Mouse (Mus musculus): ENCODE measurements around the gene Lrrc27.
A peak's percentile ranks its signal among the peaks of the same experiment; 100 is the strongest.

Lrrc27 gene

DNA sequence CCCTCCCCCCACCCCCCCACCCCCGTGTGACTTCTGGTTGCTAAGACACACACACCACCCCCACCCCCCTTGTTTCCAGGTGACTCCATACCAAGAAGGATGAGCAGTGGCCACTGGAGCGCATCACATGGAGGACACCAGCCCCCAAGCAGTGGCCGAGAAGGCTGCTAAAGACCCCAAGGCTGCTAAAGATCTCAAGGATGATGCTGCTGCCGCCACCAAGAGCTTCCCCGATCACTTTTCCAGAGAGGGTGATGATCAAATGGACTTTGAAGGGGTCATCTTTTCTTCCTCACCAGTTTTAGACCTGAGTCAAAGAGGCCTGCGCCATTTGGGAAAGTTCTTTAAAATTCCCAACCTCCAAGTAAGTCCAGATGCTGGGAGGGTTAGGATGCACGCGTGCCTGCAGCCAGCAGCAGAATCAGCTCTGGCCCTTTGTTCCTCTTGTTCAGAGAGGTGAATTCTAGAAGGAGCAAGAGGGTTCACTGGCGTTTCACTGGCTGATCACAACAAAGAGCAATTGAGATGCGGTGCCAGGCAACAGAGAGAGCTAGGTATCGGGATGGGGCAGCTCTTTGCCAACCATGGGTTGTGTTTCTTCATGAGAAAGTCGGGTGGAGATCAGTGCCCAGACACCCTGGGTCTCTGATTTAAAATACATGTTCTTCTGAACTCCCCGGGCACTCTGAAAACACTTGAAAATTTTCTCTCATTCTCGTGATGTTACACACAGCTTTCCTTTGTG is 2.0 kb downstream of the Lrrc27 start:
- DNase-seq (ENCODE audit: low spot score): no peak

DNA sequence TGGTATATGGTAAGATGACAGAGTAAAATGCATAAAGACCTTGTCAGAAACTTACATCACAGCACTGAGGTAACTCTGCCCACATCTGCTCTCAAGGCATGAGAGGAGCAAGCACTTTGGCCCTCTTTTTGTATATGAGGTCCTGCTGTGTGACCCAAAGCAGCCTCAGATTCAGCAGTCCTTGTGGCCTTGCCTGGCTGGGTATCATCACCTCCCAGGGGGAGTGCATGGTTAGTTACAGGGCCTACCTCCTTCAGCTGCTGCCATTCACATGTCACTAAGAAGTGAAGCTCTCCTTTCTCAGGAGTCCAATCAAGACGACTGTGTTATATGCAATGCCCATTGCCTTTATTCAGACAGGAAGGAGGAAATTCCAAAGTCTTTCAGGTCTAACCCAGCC is 2.7 kb downstream of the Lrrc27 start:
- no peak for DNase-seq (ENCODE audit: low spot score)

DNA sequence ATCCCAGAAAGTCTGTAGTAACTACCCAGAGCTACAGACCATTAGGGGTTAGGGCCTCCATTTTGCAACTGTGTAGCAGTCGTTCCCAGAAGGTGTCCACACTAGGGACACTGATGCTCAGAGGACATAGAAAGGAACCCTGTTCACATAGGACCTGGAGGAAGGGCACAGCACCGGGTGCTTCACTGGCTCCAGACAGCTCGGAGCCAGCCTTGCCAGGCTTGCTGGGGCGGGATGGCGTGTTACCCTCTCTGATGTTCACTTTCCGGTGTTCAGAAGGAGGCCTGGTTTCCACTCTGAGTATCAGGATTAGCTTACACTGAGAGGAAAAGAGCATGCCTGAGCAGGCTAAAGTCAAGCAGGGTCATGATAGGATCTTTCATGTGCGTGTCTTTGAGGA is 3.2 kb downstream of the Lrrc27 start:
- DNase-seq (ENCODE audit: low spot score): no peak

DNA sequence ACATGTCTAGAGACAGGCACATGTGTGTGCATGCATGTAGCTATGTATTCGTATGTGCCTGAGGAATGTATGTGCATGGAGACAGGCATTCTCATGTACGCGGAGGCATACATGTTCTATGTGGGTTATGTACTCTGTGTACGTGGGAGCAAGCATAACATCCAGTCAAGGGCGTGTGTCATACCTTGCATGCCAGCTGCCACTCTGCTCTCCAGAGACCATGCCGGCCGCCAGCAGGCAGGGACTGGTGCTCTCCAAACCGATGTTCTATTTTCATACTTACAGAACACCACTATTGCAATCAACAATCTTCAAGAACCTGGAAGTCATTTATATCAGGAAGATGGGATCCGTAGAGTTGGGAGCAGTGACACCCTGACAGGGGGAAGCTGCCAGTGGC is 3.7 kb downstream of the Lrrc27 start:
- no peak for DNase-seq (ENCODE audit: low spot score)

DNA sequence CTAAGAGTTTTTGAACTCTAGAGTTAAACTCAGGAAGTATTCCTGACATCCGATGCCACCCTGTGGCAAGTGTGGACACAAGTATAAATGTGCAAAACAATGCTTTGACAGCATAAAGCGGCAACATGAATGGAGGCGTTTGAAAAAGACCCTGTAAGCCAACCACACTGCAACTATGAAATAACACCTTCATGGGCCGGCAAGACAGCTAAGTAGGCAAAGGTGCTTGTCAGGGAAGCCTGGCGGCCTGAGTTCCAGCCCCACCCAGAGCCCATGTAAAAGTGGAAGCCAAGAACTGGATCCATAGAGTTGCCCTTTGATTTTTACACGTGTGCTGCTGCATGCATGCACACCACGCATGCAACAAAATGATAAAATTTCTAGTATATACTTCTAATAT is 4.3 kb downstream of the Lrrc27 start:
- DNase-seq (ENCODE audit: low spot score): no peak

DNA sequence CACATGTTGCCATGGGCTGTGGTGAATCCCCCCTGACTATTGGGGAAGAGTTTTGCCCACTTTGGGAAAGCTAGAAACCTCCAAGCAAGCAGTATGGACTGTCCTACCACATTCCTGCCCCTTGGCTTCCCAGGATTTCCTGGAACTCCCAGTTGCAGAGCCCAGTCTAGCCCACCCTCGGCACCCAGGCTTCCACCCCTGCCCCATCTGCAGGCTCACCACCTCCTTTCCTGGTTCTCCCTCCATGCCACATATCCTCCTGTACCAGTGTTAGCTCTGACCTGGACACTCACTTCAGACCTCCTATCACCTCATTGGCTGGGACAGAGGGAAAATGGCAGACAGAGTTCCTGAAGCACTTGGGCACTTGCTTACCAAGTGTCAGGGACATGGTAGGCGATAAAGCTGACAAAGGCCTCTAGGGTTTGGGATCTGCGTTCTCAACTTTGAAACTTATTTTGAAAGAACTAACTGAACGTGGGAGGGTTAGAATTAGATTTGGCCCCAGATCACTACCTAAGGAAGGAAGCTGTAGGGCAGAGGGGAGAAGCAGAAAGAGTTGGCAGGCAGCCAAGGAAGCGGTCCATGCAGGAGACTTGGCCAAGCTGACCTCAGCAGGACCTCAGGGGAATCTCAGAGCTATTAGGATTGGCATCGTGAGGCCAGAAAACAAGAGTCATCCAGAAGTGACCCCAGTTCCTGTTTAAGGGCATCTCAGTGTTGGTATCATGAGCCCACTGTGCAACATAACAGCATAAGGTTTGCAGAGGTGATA is 6.0 kb downstream of the Lrrc27 start:
- no peak for DNase-seq (ENCODE audit: low spot score)

DNA sequence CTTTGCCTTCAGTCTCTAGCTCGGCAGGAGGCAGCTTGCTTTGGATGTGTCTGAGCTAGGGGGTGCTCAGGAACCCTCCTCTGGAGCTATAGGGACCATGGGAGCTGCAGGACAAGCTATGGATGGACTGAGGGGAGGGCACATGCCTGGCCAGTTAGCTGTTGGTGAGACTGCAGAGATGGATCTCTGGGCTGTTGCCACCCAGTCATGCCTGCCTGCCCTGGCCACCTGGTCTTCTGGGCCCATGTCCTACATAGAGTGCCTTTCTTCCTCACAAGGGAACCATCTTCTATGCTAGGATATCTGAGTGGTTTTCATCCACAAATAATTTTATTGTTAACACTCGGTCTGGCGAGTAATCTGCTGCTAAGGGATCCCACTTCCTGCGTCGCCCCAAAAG is 6.7 kb downstream of the Lrrc27 start:
- DNase-seq (ENCODE audit: low spot score): no peak

DNA sequence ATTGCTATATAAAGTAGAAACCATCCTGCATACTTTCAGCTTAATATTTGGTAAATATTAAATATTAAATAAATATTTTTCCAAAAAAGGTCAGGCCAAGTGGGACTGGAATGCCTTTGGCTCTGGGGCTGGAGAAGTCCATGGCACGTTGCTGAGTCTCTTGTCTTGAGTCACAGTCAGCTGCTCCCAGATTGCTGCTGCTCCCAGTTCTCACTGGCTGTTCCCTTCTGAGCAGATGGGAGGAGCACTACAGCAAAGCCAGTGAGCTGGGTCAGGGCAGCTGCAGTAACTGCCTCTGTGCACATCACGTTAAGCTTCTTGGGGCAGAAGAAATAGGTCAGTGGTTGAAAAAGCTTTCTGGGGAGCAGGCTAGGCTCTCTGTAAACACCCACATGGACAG is 7.5 kb downstream of the Lrrc27 start:
- no peak for DNase-seq (ENCODE audit: low spot score)

DNA sequence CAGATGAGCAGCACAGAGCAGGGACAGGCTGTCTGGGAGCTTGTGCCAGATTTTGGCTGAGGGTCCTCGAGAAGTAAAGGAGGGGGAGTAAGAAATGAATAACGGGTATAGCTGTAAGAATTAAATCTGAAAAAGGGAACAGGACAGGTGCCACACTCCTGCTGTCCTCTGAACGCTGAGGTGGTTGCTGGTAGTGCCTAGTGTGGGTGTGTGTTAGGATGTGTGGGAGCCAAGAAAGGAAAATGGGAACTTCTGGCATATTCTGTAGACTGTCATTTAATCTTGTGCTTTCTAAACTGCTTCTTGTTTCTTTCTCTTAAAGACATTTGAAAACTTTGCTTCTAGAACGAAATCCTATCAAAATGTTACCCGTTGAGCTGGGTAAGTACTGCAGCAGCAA is 8.3 kb downstream of the Lrrc27 start:
- no peak for DNase-seq (ENCODE audit: low spot score)

DNA sequence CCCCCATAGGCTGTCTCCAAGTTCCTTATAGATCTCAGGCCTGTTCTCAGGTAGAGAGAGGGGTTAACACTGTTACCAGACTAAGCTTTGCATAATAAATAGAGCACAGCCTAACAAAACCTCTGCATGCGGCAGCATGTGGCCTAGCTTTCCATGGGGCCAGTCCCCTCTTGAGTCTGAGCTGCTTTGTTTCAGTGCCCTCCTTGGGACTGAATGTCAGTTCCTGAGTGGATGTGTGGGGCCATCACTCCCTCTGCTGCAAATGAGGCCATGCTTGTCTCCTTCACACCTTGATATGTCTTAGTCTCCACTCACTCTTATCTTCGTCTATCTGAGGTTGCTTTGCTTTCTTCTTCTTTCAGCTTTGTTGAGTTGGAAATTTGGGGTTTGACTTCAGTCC is 9.1 kb downstream of the Lrrc27 start:
- DNase-seq (ENCODE audit: low spot score): no peak

DNA sequence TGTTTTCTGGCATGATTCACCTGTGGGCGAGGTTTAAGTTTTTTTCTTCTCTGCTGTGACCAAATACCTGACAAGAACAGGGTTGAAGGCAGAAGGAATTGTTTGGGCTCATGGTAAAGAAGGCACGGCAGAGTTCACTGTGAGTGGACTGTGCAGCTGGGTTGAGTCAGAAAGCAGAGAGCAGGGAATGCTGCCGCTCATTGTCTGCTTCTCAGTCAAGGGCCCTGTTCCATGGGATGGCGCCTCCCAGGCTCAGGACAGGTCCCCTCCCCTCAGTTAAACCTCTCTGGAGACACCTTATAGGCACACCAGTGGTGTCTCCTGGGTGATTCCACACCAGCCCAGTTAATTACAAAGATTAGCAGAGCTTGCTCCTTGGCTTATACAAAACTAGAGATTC is 9.6 kb downstream of the Lrrc27 start:
- no peak for DNase-seq (ENCODE audit: low spot score)

DNA sequence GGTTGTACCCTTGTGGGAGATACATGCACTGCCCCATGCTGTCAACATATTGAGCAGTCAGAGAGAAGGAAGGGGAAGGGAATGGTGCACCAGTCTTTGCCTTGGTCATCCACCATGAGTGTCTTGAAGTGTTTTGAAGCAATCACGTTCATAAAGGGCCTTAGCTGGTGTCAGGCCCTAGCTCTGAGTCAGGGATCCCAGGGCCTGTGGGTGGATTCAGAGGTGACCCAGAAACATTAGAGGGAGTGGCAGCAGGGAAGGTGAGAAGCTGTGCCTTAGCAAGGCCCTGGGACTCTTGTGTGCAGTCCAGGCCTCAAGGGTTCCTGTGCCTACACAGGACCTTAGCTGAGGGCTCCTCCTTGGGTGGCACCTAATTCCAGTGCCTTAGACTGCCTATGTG is 11.3 kb downstream of the Lrrc27 start:
- DNase-seq (ENCODE audit: low spot score): no peak

DNA sequence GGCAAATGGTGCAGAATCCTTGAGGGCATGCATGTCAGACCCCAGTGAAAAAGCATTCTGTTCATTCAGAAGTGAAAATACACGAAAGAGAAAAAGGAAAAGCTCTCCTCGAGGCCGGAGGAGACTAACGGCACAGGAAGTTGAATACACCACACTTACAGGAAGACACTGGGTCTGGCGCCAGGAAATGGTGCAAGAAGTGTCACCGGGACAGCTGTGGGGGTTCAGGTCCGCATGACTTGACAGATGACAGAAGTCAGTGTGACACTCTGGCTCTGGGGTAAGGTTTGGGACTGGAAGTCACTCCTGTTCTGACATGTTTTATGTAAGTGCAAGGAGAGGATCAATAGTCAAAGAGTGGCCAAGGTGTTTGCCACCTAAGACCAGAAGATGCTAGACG is 11.9 kb downstream of the Lrrc27 start:
- DNase-seq (ENCODE audit: low spot score): peak; percentile 49

DNA sequence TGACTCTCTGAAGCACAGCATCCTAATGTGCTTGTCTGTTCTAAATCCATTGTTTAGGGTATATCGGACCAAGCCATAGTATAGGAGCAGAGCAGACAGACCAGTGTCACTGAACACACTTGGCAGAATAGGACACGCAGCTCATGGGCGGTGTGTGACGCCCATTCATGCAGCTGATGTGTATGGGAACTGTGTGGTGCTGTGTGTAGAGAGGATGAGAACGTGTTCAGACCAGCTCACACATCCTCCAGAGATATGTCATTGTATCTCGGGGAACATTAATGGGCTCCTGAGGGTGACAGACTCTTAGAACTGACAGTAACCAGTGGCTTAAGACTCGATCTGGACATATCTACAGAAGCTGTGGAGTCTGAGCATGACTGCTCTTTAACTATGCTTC is 13.6 kb downstream of the Lrrc27 start:
- DNase-seq (ENCODE audit: low spot score): no peak

DNA sequence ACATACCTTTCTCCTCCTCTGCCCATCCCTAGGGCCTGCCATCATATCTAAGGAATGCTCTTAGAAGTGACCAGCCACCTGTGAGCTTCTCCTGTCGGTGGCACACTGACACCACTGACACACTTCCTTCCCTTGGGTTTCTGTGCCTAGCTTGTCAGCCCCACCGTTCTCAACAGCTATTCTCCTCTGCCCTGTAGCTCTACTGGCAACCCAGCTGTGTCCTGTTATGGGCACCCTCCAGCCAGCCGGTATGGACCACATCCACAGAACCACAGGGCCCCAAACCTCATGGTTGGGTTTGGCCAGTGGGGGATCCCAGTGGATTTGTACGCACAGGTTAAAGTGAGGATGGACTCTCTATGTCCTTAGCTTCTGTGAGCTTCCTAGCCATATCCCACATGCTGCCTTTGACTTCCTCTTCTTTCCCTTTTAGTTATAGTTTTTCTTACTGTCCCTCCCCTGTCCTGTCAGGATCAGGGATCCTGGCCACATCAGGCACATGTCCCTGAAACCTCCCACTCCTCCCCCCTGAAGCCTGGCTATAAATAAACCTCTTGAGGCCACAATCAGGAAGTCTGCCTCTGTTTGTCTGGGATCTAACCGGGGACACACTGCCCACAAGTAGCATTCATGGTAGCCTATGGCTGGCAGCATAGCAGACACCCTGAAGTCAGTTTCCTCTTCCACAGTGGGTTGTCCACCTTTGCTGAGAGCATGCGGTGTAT is 15.8 kb downstream of the Lrrc27 start:
- no peak for DNase-seq (ENCODE audit: low spot score)

DNA sequence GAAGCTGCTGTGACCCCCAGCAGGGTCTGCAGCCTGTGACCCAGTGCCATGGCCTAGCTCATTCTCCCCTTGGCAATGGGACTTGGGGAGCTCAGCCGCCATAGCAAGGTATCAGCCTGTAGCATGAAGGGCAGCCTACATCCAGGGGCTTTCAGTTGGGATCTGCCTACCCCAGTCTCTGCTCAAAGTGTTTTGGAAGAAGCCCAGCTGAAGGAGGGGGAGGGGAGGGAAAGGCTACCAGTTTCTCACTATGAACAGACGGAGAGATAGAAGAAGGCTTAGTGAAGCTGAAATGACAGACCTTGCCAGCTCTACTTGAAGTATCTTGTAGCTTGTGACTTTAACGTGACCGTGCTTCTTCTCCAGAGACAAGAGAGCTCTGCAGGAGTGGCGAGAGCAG is 17.0 kb downstream of the Lrrc27 start:
- DNase-seq (ENCODE audit: low spot score): no peak

DNA sequence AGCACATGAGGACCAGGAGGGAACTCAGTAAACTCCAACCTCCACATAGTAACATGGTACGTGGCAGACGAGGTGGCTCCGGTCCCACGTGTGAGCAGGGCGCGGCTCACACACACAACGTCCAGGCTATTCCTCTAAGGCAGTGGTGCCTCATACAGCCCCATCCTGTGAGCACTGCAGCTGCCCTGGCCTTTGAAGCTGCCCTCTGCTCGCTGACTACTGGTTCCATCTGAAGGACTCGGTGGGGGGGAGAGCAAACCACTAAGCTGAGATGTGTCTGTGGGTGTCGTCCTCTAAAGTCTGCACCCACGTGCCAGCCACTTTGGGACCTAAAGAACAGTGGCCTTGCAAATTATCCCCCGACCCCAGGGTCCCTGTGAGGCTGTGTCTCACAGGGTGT is 17.5 kb downstream of the Lrrc27 start:
- no peak for DNase-seq (ENCODE audit: low spot score)

DNA sequence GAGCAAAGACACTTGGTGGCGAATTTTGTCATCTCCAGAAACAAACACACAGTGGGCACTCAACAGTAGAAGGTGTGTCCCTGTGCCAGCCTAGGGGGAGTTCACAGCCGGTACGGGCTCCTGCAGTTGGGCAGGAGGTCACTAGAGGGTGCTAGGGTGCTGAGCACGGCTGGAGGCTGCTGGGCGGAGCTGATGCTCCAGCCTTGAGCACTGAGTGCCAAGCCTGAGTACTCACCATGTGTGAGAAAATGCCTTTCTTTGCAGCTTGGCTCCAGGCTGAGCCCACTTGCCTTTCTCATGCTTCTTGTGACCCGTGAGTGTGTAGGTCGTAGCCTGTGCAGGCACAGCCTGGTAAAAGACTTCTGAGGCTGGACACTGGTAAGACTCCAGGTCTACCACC is 20.9 kb downstream of the Lrrc27 start:
- DNase-seq (ENCODE audit: low spot score): peak; percentile 82

DNA sequence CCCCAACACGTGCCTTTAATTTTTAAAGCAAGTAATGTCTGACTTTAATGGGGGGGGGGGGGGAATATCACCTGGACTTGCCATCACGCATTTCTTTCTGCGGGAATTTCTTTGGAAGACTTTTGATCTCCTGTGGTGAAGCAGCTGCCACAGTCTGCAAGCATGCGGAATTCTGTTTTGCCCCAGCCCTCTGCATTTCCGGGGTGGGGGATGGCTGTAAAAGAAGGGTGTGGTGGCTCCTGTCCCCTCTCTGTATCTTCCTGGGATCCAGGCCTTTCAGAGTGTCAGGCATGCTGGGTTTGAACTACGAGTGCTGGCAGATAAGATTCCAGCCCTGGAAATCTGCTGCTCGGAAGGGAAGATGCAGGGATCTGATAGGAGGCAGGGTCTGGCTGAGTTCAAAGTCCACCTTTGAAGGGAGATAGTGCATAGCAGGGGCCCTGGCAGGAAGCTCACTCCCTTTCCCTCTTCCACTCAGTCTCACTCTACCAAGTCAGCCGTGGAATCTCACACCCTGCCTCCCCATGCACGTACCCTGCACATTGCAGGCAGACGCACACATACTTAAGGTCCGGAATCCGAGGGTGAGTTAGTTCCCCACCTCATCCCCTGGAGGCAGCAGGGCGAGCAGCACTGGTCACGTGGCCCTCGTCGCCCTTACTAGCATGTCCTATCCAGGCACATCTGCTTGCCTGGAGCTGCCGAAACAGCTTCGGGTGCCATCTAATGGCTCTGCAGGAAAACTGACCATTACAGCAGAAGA is 21.8 kb downstream of the Lrrc27 start:
- DNase-seq (ENCODE audit: low spot score): no peak

DNA sequence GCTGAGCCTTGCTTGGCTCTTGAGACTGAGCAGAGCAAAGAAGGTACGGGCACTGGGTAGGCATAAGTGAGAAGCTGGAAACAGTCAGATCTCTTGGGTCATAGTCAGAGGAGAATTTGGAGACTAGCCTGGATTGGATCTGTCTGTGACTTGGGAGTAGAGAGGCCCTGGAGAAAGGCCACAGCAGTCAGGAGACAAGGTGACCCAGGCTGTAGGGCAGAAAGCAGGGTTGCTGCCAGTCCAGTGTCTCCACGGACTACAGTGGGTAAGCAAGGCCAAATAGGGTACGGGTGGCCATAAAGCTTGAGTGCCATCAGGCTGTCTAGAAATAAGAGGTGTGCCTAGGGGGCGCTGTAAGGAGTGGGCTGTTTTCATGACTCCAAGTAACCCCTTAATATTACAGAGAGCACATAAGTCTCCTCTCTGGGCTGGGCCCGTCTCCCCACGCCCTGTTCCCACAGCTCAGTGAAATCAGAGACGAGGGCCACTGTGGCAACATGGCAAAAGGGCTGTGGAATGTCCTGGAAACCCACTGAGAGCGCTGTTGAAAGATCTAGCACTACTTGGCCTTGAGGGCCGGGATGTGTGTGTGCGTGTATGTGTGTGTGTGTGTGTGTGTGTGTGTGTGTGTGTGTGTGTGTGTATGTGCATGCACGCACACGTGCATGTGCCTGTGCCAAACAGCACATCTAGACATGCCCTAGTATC is 23.0 kb downstream of the Lrrc27 start:
- DNase-seq (ENCODE audit: low spot score): no peak

DNA sequence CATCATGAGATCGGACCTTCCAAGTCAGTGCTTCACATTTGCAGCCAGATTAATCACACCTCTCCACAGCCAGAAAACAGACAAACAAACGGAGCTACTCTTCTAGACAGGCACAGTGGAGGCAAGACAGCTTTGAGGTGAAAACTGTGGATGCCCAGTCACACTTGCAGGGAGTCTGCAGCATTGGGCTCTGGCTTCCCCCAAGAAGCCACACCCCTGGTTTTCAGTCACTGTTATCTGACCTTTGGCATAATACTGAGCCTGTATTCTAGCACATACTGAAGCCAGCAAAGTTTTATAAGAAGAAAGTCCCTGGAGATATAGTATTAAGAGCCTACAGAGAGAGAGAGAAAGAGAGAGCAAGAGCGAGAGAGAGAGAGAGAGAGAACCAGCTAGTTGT is 26.6 kb downstream of the Lrrc27 start:
- DNase-seq (ENCODE audit: low spot score): no peak

DNA sequence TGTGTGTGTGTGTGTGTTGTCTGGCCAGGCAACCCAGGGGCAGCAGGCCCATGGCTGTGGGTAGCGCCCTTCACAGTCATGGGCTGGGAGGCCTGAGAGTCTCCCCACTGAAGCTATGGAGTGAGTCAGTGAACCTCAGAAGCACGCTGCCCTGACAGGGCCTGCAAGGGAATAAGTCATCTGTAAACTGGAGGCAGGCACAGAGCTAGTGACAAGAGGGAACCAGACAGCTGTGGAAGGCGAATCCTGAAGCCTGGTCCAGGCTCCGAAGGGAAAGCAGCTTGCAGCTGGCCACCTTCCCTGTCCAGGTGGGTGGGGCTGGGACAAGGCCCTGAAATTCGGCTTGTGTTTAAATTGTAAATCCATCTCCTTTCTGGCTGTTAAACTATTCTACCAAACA is 33.3 kb downstream of the Lrrc27 start:
- no peak for DNase-seq (ENCODE audit: low spot score)
